8 mouse cellular contexts compared by ENCODE assay signal in the genomic region with DNA sequence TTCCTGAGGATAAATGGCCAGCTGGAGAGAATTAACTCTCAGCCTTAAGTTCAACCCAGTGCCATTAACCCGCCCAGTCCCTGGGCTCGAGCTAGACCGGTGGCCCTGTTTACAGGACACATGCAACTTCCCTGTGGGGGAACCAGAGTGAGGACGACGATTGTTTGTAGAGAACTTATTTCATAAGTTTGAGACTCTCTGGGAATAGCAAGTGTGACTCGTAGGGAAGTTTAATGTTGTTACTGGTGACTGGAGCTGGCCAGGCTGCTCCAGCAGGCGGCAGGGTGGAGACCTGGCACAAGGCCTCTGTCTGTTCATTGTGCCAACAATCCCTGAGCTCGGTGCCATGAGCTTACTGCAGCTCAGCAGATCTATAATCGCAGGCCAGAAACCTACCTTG.
DNase-seq lines count a peak whose midpoint lies in the region; ATAC-seq and TF ChIP-seq lines count a peak whose summit lies in the region.

No protein-coding gene starts in this region.

- ATAC-seq in stomach, postnatal 0 days (ENCODE audit: low FRiP score, low TSS enrichment): no peak
- ATAC-seq in megakaryocyte progenitor cell, adult 5-6 weeks (replicated peaks; ENCODE audit: poor library complexity): no peak

- H3K9ac ChIP-seq in liver, adult 2 months (ENCODE audit: low read depth, low read length): no peak overlapping the region
- no peak overlapping the region for H3K9ac ChIP-seq in stomach, postnatal 0 days (ENCODE audit: low read length)

- no peak overlapping the region for H3K4me2 ChIP-seq in stomach, postnatal 0 days (replicated peaks; ENCODE audit: low read depth)

- H3K9me3 ChIP-seq in stomach, postnatal 0 days (ENCODE audit: control insufficient read depth, low read length): no peaks in the 10 kb centered on the region

- no peak overlapping the region for H3K27ac ChIP-seq in liver, adult 2 months (replicated peaks; ENCODE audit: insufficient read depth, low read depth, low read length)
- 0 out of 2 replicates have a peak overlapping the region, but pooled peaks have one; percentile 40 for H3K27ac ChIP-seq in stomach, postnatal 0 days (replicated peaks)

- TF ChIP-seq EP300 in stomach, postnatal 0 days (optimal IDR thresholded peaks at IDR 0.05): no peak

- peak; percentile 40 for DNase-seq in liver, adult 2 months (ENCODE audit: extremely low read depth, low read depth, low spot score)
- no peak for DNase-seq in liver
- DNase-seq in cerebellum, adult 11 months: peak; percentile 3
- DNase-seq in gastrocnemius, adult 18-20 months (ENCODE audit: low spot score): peak; percentile 45
- DNase-seq in kidney, adult 9 months: peak; percentile 56
- DNase-seq in stomach, postnatal 0 days (ENCODE audit: low spot score): peak; percentile 19
- DNase-seq in spleen, postnatal 10 days (ENCODE audit: low spot score in 2 of 2): no peak

- no peaks in the 10 kb centered on the region for H3K27me3 ChIP-seq in liver, adult 2 months (ENCODE audit: control insufficient read depth, insufficient read depth, low read length)
- H3K27me3 ChIP-seq in stomach, postnatal 0 days (ENCODE audit: control insufficient read depth, insufficient read depth, low read length): no peaks in the 10 kb centered on the region

- no peaks in the 10 kb centered on the region for H3K4me1 ChIP-seq in liver, adult 2 months (ENCODE audit: control insufficient read depth, insufficient read depth, low read length)
- H3K4me1 ChIP-seq in stomach, postnatal 0 days (replicated peaks; ENCODE audit: control insufficient read depth, insufficient read depth): no peaks in the 10 kb centered on the region

- peak; percentile 33; the same call in 1 of the 2 replicates for TF ChIP-seq CTCF in liver, adult 2 months (IDR thresholded peaks at IDR 0.05; ENCODE audit: low read depth, low read length)
- peak; percentile 60 for TF ChIP-seq CTCF in stomach, postnatal 0 days (IDR thresholded peaks at IDR 0.05; ENCODE audit: low read depth)

- no peaks in the 10 kb centered on the region for H3K79me2 ChIP-seq in liver, adult 2 months (ENCODE audit: control insufficient read depth, insufficient read depth, low read length)

- H3K4me3 ChIP-seq in liver, adult 2 months (ENCODE audit: insufficient read depth, low read depth, low read length): no peak overlapping the region
- no peak overlapping the region for H3K4me3 ChIP-seq in stomach, postnatal 0 days (ENCODE audit: low read depth, low read length)

- H3K36me3 ChIP-seq in liver, adult 2 months (ENCODE audit: control insufficient read depth, insufficient read depth, low read length): no peaks in the 10 kb centered on the region
- H3K36me3 ChIP-seq in stomach, postnatal 0 days (ENCODE audit: control insufficient read depth, insufficient read depth, low read length): no peaks in the 10 kb centered on the region

- no peak for TF ChIP-seq POLR2A in liver, adult 2 months (IDR thresholded peaks at IDR 0.05; ENCODE audit: extremely low read depth, insufficient read depth, low read length)

- 48% methylated on average over 9 of the region's 9 CpGs for WGBS in liver, adult 2 months
- WGBS in stomach, postnatal 0 days: 35% methylated on average over 9 of the region's 9 CpGs

Comparison
In these comparisons a context has a peak if more than half of its experiments do, and no peak if none do; other contexts are left out.
1. DNase-seq: peak in liver, adult 2 months (single experiment), cerebellum, adult 11 months (single experiment), gastrocnemius, adult 18-20 months (single experiment), kidney, adult 9 months (single experiment) and stomach, postnatal 0 days (single experiment); none in liver (single experiment) and spleen, postnatal 10 days (0 of 2).